Mouse (Mus musculus) bone marrow macrophage, adult 2 months (primary cell): ENCODE data around the gene Nppb. TPM values are rescaled to one million over a fixed set of nuclear protein-coding genes. Genes with fewer than 3 reads are reported as not detected.

Experiments
- H3K27ac ChIP-seq: 2 replicates; pipeline ENCODE4 v1.5.1; 2012; ENCODE audit warnings: low read depth, low read length; ENCODE audit not compliant: insufficient read depth
- H3K4me1 ChIP-seq: 2 replicates; pipeline ENCODE4 v1.6.1; 2012; ENCODE audit warnings: low read length; ENCODE audit not compliant: control insufficient read depth, insufficient read depth
- H3K4me3 ChIP-seq: 2 replicates; pipeline ENCODE4 v1.5.1; 2012; ENCODE audit warnings: mild to moderate bottlenecking, low read length, moderate library complexity; ENCODE audit not compliant: insufficient read depth
- CTCF ChIP-seq: IDR thresholded peaks from 2 replicates; pipeline ENCODE4 v1.5.1; 2012; ENCODE audit warnings: low read depth, mild to moderate bottlenecking, low read length, moderate library complexity
- POLR2A ChIP-seq: IDR thresholded peaks from 2 replicates; pipeline ENCODE4 v1.6.1; 2012; ENCODE audit warnings: mild to moderate bottlenecking, low read depth, low read length, borderline replicate concordance
- polyA plus RNA-seq: library from polyadenylated mRNA; stranded (reverse); fragments of >200 nt; gene quantifications from 2 replicates; pipeline ENCODE4 v1.2.4, GENCODE M21; 2012; ENCODE audit not compliant: missing spikeins, insufficient read depth, insufficient read length

Gene Nppb
- not detected in 2 replicates for polyA plus RNA-seq

DNA sequence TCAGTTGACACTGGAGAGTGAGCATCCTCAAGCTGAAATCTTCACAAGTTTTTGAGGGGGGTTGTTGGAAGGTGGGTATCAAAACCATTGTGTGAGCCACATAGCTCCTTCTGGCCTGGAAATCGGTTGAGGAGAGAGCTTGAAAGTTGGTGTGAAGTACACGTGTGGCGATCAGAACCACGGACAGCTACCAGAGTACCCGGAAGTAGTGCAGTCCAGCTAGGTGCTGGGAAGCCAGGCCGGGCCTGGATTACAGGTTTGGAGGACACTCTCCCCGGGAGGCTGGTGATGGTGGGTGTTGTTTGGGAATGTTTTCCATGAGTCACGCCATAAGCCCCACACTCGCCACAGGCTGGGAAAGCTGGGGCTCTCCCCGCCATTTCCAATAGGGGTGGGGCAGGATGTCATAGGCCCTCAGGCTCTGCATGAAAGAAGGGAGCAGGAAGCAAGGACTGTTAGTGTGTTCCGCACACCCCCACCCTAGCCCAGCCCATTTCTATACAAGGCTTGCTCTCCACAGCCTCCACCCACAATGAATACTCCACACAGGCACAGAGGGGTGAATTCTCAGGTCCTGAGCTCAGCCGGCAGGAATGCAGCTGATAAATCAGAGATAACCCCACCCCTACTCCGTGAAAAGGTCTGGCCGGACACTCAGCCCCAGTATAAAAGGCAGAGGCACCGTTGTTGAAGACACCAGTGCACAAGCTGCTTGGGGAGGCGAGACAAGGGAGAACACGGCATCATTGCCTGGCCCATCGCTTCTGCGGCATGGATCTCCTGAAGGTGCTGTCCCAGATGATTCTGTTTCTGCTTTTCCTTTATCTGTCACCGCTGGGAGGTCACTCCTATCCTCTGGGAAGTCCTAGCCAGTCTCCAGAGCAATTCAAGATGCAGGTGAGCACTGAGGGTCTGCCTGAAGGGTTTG lies at the start of gene Nppb:
TSS of gene Nppb (plus strand) at position 584 of the 928 bp plus-strand sequence.
- TF ChIP-seq CTCF (no peak), POLR2A (no peak)
- H3K4me3 ChIP-seq, result no peak within 1 kb of the TSS

DNA sequence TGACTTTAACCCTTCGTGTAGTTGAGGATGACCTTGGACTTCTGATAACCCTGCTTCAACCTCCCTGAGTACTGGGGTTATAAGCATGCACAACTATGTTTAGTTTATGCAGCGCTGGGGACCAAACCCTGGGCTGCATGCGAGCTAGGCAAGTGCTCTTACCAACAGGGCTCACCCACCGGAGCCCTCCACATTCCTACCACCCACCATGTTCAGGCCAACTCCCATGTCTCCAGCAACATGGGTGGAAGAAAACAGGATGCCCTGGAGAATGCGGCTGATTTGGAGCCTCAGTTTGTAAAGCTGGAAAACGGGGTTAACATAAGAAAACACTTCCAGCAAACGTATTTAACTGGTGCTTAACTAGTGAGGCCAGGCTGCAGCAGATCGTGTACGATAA lies 49.7 kb upstream of the Nppb start:
- TF ChIP-seq POLR2A, result no peak
- TF ChIP-seq CTCF, result no peak
- H3K27ac ChIP-seq, result peak overlapping the region; percentile 82
- H3K4me1 ChIP-seq, result peaks cover 52% of the 10 kb centered on the region
- peak overlapping the region; percentile 97 for H3K4me3 ChIP-seq

More for the DNA sequence above, at the start of gene Nppb:
- H3K27ac ChIP-seq, result no peak within 1 kb of the TSS
- no peaks in the 10 kb centered on the region for H3K4me1 ChIP-seq

DNA sequence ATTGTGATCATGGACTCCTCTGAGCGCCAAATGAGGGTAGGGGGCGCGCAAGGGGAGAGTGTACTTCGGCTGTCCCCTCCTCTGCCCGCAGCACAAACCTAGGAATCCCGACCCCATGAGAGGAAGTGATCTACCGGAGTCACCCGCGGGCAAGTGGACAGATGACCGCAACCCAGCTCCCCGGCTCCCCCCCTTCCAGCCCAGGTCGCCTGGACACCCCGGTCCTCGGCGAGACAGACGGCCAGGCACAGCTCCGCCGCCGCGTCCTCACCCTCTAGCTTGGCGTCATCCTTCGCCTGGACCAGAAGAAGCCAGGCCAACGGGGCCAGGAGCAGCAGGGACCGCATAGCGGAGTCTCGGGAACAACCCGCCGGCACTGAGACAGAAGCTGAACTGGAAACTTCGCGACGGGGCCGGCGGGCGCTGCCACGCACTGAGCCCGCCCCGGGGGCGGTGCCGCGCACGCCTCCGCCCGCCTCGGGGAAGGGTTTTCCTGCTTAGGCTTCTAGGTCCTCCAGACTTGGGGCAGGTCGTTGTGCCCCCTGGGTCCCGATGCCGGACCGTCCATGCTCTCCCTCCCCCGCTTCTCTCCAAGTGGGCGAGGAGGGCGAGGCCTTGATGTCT lies 49.1 kb upstream of the Nppb start, which contains the start of gene Plod1:
TSS of gene Plod1 (minus strand) at position 437 of the 624 bp plus-strand sequence.
- Histone ChIP-seq H3K4me3 (peak within 1 kb of the TSS; percentile 97), H3K27ac (peak within 1 kb of the TSS; percentile 98), H3K4me1 (peaks cover 52% of the 10 kb centered on the region)
- no peak for TF ChIP-seq CTCF
- TF ChIP-seq POLR2A, result no peak; the same call in 1 of the 2 replicates

DNA sequence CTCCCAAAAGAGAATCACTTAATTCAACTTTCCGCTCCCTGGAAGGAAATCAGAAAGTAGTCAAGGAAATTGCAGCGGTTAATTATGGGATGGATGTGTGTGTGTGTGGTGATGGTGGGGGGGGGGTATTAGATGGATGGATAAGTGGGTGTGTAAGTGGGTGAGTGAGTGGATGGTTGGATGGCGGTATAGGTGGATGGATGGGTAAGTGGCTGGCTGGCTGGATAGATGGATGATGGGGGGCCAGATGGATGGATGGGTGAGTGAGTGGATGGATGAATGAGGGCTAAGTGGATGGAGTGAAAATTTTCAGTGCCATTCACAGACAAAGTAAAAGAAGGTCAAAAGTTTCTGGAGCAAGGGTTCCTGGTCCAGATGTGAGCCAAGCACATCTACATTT lies 48.6 kb upstream of the Nppb start:
- Histone ChIP-seq H3K4me3 (peak overlapping the region; percentile 97), H3K4me1 (peaks cover 52% of the 10 kb centered on the region), H3K27ac (peak overlapping the region; percentile 98)
- TF ChIP-seq POLR2A (no peak), CTCF (no peak)

DNA sequence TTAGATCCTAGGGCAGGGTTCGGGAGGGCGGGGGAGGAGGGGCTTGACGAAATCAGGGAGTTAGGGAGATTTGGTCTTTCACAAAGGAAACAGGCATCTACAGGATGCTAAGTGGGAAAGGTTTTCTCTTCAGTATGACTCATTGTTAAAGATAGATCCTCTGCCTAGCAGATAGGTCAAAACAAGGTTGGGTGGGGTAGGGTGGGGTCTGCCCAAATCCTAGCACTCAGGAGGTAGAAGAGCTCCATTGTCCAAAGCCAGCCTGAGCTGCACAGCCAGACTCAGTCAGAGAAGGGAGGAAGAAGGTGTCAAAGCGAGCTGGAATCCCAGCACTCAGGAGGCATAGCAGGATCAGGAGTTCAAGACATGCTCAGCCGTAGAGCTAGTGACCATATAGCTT lies 48.1 kb upstream of the Nppb start:
- peak overlapping the region; percentile 98 for H3K27ac ChIP-seq
- peaks cover 52% of the 10 kb centered on the region for H3K4me1 ChIP-seq
- no peak for TF ChIP-seq CTCF
- no peak for TF ChIP-seq POLR2A
- H3K4me3 ChIP-seq, result peak overlapping the region; percentile 17; the same call in 1 of the 2 replicates

DNA sequence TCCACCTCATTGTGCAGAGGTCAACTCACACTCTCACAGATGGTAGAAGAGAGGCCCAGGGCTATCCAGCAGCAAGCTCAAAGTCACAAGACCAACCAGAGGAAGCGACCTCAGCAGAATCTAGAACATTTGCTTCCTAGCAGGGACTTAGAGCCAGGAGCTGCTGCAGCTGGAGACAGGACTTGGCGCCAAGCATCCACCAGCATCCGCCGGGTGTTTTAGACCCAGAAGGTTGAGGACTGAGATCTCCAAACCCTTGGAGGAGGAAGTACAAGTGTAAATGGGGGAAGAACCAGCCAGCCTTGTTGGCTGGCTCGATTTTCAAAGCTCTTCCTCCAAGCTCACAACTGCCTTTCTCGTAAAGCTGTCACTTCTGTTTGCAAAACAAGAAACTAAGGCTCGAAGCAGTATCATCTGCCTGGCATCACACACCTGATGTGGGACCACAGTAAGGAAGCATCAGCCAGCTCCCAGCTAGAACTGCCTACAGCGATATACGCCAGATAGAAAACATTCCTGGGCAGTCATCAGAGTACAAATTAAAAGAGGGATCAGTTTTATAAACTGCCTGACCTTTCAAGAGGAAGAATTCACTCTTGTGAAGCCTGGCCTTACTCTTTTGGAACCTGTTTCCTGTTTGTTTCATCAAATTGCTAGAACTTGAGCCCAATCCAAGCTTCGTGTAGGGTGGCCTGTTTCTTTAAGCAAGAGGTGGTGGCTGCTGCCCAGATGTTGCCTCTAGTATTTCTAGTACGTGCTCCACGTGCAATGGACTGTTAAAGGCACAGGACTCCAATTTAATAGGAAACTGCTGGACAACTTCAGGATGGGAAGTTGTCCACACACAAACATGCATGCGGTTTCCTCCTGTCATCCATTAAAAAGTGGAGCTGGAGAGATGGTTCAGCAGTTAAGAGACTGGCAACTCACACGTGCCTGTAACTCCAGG lies 47.2 kb upstream of the Nppb start:
- H3K27ac ChIP-seq, result peak overlapping the region; percentile 98
- TF ChIP-seq POLR2A (no peak), CTCF (no peak)
- H3K4me1 ChIP-seq, result peaks cover 58% of the 10 kb centered on the region
- peak overlapping the region; percentile 26 for H3K4me3 ChIP-seq

DNA sequence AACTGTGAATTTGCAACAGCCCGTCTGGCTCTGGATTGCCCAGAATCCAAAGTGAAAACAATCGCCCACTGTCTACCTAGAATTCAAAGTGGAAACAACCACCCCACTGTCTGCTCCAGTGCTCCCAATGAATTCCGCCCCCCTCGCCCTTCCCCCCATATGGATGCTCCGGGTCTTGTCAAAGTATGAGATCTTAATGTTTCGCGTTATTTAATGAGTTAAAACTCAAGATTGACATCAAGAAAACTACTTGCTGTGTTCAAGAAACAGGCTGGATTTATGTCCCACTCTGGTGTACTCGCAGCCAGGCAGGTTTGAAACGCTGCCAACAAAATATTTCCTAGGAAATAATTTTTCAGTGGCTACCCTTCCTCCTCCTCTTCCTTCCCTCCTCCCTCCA lies 45.5 kb upstream of the Nppb start:
- no peak overlapping the region for H3K4me3 ChIP-seq
- H3K27ac ChIP-seq, result peak overlapping the region; percentile 98
- TF ChIP-seq CTCF (no peak), POLR2A (no peak)
- H3K4me1 ChIP-seq, result peaks cover 48% of the 10 kb centered on the region

DNA sequence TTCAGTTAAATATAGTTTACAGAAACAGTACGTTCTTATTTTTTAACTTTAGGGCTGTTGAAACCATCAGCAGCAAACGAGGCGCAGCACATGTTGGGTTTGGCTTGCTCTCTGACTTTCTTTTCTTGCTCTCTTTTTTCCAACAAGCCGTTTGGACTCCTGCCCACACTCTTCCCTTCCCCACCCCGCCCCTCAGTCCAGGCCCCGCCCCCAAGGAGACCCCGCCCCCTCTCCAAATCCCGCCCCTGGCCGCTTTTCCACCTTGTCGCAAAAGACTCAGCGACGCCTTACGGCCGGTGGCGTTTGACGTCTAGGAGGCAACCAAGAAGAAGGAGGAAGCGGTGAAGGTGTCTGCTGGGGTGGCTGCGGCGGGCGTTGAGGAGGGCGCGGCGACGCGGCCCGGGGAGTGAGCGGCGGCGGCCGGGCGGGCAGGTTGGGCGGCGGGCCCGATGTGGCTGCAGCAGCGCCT lies 45.0 kb upstream of the Nppb start, which contains the start of gene 2510039O18Rik:
TSS of gene 2510039O18Rik (plus strand) at position 320 of the 469 bp plus-strand sequence.
- H3K4me1 ChIP-seq, result peaks cover 46% of the 10 kb centered on the region
- H3K4me3 ChIP-seq, result peak within 1 kb of the TSS; percentile 95
- peak within 1 kb of the TSS; percentile 98 for H3K27ac ChIP-seq
- TF ChIP-seq POLR2A (peak; percentile 19; the same call in 1 of the 2 replicates), CTCF (no peak)
